Mouse (Mus musculus) ES-CJ7 (cell line): Measurements from ENCODE around the gene Smg9.
A peak's percentile ranks its signal among the peaks of the same experiment; 100 is the strongest.

Experiments used
- DNase-seq: peaks from one replicate; pipeline ENCODE4 v3.0.0; 2011; ENCODE audit warnings: low read depth, low spot score

Gene Smg9

GRCm38 (mm10) chr7:24406528-24407344, 7.3 kb downstream of the Smg9 start:
- DNase-seq = peak; percentile 76

DNA sequence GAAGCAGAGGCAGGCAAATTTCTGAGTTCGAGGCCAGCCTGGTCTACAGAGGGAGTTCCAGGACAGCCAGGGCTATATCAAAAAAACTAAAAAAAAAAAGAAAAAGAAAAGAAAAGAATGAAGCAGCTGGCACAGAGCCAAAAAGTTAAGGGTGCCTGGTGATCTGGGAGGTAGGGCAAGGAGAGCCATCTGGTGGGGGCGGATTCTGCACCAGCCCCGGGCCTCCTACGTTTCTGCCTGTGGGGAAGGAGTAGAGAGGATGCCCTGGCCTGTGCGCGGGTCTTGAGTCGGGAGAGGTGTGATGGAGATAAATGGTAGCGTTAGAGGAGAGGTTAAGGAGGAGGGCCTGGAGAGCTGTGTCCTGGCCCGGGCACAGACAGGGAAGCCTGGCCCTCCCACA, 8.8 kb downstream of the Smg9 start:
- no peak for DNase-seq

DNA sequence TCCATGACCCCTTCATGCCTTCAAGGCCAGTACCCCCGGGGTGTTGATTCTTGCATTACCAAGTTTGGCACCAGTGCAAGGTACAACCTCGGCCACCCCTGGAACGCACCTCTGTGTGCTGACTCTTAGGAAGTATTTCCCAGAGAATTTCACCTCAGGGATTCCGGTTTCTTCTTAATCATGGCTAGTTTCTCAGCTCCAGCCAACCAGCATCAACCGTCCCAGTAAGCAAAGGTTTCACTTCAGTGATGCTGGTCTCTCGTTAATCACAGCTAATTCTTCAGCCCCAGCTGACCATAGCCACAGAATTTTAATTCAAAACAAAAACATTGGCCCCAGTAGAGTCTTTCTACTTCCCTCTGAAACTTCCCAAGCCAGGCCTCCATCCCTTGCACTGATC, 10.7 kb downstream of the Smg9 start:
- no peak for DNase-seq

DNA sequence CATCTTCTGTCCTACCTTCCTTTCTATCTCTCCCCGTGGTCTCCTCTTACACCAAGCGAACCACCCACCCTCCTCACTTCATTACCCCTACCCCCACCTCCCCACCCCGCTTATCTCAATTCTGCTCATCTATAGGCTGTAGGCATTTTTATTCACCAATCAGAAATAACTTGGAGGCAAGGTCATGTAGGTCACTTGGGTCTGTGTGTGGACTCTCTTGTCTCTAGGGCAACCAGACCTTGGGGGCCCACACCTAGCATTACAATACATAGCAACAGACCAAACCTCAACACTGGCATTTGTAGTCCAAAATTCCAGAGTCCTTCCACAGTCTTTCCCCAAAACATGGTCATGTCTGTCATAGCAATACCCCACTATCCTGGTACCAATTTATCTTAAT, 11.4 kb downstream of the Smg9 start:
- DNase-seq = peak; percentile 74

GRCm38 (mm10) chr7:24413630-24414029, 14.2 kb downstream of the Smg9 start:
- DNase-seq = no peak

GRCm38 (mm10) chr7:24415261-24415660, 15.8 kb downstream of the Smg9 start:
- DNase-seq = no peak

DNA sequence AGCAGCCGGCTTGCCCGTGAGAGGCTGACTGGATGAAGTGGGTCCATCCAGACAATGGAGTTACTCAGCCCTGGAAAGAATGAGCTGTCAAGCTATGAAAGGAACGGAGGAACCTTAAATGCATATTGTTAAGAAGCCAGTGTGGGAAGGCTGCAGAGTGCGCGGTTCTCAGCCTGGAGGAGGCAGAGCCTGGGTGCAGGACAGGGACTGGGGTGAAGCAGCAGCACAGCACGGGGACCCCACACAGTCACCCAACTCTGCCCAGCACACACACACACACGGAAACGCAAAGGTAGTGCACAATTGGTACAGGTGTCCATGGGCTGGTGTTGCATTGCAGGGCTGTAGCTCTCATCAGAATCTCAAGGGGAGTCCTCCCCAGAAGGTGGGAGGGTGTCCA, 20.2 kb downstream of the Smg9 start:
- DNase-seq = no peak

DNA sequence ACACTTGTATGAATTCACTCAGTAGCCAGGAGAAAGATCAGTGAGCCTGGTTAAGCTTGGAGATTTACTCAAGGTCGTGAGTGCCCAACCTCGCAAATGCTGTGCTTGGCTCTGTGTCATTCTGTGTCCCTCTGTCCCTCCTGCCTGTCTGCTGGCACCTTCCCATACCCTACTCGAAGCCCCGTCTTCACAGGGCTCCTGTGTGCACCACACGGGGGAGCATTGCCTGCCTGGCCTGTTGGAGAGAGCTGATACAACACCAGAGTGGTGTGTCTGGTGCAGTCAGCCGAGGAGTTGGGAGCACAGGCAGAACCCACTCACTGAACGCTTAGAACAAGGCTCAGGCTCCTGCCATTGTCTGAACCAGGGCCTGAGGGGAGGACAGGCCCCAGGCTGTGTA, 22.2 kb downstream of the Smg9 start:
- DNase-seq = no peak

GRCm38 (mm10) chr7:24422251-24422650, 22.8 kb downstream of the Smg9 start:
- DNase-seq = no peak

DNA sequence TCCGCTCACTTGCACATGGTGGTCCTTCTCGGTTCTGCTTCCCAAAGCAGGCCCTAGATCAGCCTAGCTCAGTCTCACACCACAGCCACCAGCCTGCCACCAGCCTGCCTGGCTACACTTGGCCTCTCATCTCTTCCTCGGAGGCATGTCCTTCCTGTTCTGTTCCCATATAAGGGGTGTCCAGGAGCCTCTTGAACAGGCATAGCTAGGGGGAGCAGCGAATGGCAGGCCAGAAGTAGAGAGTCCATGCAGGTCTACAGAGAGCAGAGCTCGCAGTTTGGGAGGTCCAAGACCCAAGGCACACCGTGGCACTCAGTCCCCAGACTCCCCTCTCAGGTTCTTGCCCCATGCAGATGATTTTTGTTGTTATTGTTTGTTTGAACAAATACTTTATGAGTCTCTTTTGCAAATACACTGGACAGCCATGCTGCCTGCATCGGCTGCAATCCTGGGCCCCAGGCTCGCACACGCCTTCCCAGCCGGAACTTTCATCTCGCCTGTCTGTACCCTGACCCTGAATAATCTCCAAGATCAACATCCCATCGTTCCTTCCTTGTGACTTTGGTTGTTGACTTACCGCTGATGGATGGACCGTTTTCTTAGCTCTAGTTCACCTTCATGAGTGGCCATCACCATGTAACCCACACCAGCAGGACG, 23.8 kb downstream of the Smg9 start:
- DNase-seq = no peak

- no peak for DNase-seq
Observed at GRCm38 (mm10) chr7:24423956-24424732, 24.7 kb downstream of the Smg9 start.

DNA sequence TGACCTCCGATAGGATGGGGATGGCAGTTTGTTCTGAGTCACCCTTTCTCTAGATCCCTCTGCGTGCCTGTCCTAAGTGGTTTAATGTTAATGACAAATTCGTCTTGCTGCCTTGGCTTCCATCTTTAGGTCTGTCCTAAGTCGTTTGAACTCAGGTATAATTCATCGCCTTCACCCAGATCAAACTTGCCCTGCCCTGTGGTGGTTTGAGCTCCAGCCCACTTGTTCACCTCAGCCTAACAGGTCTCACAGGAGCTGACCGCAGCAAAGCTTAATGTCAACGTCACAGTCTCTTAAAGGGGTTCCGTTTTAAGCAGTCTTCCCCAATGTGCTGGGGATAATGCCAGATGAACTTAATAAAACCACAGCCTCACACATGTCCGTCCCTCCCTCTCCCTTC, 26.5 kb downstream of the Smg9 start:
- DNase-seq = no peak

- DNase-seq = no peak
Observed at GRCm38 (mm10) chr7:24427168-24427567, 27.7 kb downstream of the Smg9 start.

- DNase-seq = no peak
Observed at GRCm38 (mm10) chr7:24428725-24429124, 29.3 kb downstream of the Smg9 start.

DNA sequence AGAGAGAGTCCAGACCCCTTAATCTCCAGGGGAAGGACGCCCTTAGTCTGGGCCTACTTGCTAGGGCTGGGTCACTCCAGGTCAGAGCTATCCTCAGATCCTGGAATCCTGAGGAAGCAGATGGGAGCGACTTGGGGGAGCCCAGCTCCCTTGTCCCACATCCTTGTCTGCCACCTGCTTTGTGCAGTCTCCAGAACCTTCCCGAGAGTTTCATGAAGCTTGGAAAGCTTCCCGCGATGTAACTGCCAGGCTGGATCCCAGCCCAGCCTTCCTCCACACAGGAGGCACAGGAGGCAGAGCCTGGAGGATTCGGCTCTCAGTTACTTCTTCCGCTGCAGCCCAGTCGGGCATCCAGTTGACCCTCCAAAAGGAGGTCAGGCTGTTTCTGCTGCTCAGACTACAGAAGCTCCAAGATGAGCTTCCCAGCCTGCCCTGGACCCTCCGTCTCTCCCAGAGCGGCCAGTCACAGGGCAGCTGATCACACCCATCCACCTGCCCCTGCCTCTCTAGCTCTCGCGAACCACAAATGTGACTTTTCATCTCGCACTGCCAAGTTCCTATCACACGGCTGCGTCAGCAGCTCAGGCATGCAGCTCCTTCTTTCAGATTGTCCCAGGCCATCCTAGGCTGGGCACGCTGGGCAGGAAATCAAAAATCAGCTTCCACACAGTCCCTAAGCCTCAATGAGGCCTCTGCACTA, 30.1 kb downstream of the Smg9 start:
- DNase-seq = no peak

DNA sequence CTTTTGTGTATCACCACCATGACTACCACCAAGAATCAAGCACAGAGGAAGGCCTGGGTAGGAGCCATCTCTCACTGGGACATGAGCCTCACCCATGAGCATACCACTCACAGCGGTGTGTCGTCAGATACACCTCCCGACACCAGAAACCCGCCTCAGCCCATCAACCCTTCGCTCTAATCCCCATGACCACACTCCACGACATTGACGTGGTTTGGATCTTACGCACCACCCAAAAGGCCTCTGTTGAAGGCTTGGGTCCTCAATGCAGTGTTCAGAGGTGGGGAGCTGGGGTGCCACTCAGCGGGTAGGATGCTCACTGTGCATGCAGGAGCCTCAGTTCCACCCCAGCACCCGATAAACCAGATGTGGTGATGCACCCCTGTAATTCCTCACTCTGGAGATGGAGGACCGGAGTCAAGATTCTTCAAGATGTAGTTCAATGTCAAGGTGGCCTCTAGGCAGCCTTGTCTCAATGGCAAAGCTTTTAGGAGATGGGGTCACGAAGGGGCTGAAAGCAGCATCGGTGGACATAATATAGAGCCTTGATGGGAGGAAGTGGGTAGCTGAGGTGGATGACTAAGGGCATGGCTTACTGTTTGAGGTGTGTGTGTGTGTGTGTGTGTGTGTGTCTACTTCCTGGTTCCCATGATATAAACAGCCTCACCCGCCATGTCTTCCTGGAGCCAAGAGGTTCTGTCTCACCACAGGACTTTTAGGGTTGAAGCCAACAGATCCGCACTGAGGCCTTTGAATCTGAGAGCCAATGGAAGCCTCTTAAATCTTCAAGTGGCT, 31.3 kb downstream of the Smg9 start:
- DNase-seq = no peak

- no peak for DNase-seq
Observed at GRCm38 (mm10) chr7:24431713-24432112, 32.3 kb downstream of the Smg9 start.

GRCm38 (mm10) chr7:24435305-24435704, 35.9 kb downstream of the Smg9 start:
- no peak for DNase-seq

DNA sequence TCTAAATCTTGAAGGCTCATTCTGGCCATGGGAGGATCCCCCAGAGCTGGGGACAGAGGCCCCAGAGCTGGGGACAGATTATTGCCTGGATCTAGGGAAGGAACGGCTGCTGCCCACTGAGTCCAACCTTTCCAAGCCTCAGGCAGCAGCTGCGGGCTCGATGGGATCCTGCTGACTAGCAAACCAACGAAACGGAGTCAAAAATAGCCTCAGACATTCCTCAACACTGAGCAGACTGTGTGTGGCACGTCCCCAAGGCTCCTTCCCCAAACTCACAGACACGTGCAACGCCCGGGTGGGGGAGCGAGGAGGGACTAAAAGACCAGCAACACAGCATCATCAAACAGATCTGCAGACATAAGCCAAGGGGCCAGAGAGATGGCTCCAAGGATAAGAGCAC, 38.6 kb downstream of the Smg9 start:
- DNase-seq = no peak

GRCm38 (mm10) chr7:24439191-24439590, 39.8 kb downstream of the Smg9 start:
- DNase-seq = no peak

- no peak for DNase-seq
Observed at GRCm38 (mm10) chr7:24439891-24440290, 40.5 kb downstream of the Smg9 start.
